Mouse (Mus musculus): ENCODE results near the gene Ccdc85a. TPM values are rescaled to one million over a fixed set of nuclear protein-coding genes. Genes with fewer than 3 reads are reported as not detected.

Ccdc85a gene
- 10 to 100 TPM; 85.5 to 86.6 TPM for total RNA-seq (2021)

GRCm38 (mm10) chr11:28583911-28584434 is at the start of gene Ccdc85a:
Gene Ccdc85a, minus strand, starts transcription at chr11:28584324.
- peak; percentile 90 to 91 for DNase-seq (ENCODE audit: low spot score in 2 of 2)
- intact Hi-C loops (cut with DNase I): loop anchor here (2.0 to 10.0 kb wide), 4 partner anchors 242 to 1359 kb away; no protein-coding TSS in a partner anchor

- no peak for DNase-seq (ENCODE audit: low spot score in 2 of 2)
- intact Hi-C loops (cut with DNase I): no loop called here
Observed at GRCm38 (mm10) chr11:28633571-28634125, 49.5 kb upstream of the Ccdc85a start.

- no peak for DNase-seq (ENCODE audit: low spot score in 2 of 2)
- intact Hi-C loops (cut with DNase I): no loop called here
Observed at GRCm38 (mm10) chr11:28633093-28633492, 49.0 kb upstream of the Ccdc85a start.

- intact Hi-C loops (cut with DNase I): no loop called here
Observed at GRCm38 (mm10) chr11:28630771-28631170, 46.6 kb upstream of the Ccdc85a start.

GRCm38 (mm10) chr11:28610781-28611491 is 26.8 kb upstream of the Ccdc85a start:
- DNase-seq (ENCODE audit: low spot score in 2 of 2): no peak

More at GRCm38 (mm10) chr11:28630771-28631170, 46.6 kb upstream of the Ccdc85a start:
- DNase-seq (ENCODE audit: low spot score in 2 of 2): no peak

GRCm38 (mm10) chr11:28583138-28583910 is 800 bp downstream of the Ccdc85a start:
- peak; percentile 58 to 69 for DNase-seq (ENCODE audit: low spot score in 2 of 2)
- intact Hi-C loops (cut with DNase I): loop anchor here (5.0 to 10.0 kb wide), 3 partner anchors 241 to 1359 kb away; no protein-coding TSS in a partner anchor

More at GRCm38 (mm10) chr11:28610781-28611491, 26.8 kb upstream of the Ccdc85a start:
- intact Hi-C loops (cut with DNase I): loop anchor here (1.0 to 10.0 kb wide), 3 partner anchors 201 to 524 kb away; partner anchors contain the start of gene Pnpt1

- no peak for DNase-seq (ENCODE audit: low spot score in 2 of 2)
- intact Hi-C loops (cut with DNase I): loop anchor here (5.0 to 10.0 kb wide), 3 partner anchors 240 to 1357 kb away; no protein-coding TSS in a partner anchor
Observed at GRCm38 (mm10) chr11:28582218-28582617, 1.9 kb downstream of the Ccdc85a start.

- intact Hi-C loops (cut with DNase I): no loop called here
Observed at GRCm38 (mm10) chr11:28572423-28572822, 11.7 kb downstream of the Ccdc85a start.

GRCm38 (mm10) chr11:28556420-28556819 is 27.7 kb downstream of the Ccdc85a start:
- intact Hi-C loops (cut with DNase I): no loop called here
- DNase-seq (ENCODE audit: low spot score in 2 of 2): no peak

More at GRCm38 (mm10) chr11:28572423-28572822, 11.7 kb downstream of the Ccdc85a start:
- peak; percentile 18 to 34 for DNase-seq (ENCODE audit: low spot score in 2 of 2)

- intact Hi-C loops (cut with DNase I): no loop called here
- DNase-seq (ENCODE audit: low spot score in 2 of 2): no peak
Observed at GRCm38 (mm10) chr11:28543429-28543828, 40.7 kb downstream of the Ccdc85a start.

- intact Hi-C loops (cut with DNase I): no loop called here
- DNase-seq (ENCODE audit: low spot score in 2 of 2): no peak
Observed at GRCm38 (mm10) chr11:28541307-28541706, 42.8 kb downstream of the Ccdc85a start.

- intact Hi-C loops (cut with DNase I): no loop called here
- DNase-seq (ENCODE audit: low spot score in 2 of 2): peak in 1 of 2 experiments; percentile 7
Observed at GRCm38 (mm10) chr11:28533286-28533685, 50.8 kb downstream of the Ccdc85a start.

GRCm38 (mm10) chr11:28501190-28501589 is 82.9 kb downstream of the Ccdc85a start:
- intact Hi-C loops (cut with DNase I): no loop called here
- no peak for DNase-seq (ENCODE audit: low spot score in 2 of 2)

- intact Hi-C loops (cut with DNase I): no loop called here
- DNase-seq (ENCODE audit: low spot score in 2 of 2): no peak
Observed at GRCm38 (mm10) chr11:28497034-28497433, 87.1 kb downstream of the Ccdc85a start.

GRCm38 (mm10) chr11:28493362-28493761 is 90.8 kb downstream of the Ccdc85a start:
- DNase-seq (ENCODE audit: low spot score in 2 of 2): peak in 1 of 2 experiments; percentile 5
- intact Hi-C loops (cut with DNase I): no loop called here

GRCm38 (mm10) chr11:28491330-28491729 is 92.8 kb downstream of the Ccdc85a start:
- intact Hi-C loops (cut with DNase I): no loop called here
- DNase-seq (ENCODE audit: low spot score in 2 of 2): no peak

- intact Hi-C loops (cut with DNase I): no loop called here
- no peak for DNase-seq (ENCODE audit: low spot score in 2 of 2)
Observed at GRCm38 (mm10) chr11:28484083-28484729, 99.9 kb downstream of the Ccdc85a start.

GRCm38 (mm10) chr11:28477088-28477487 is 107.0 kb downstream of the Ccdc85a start:
- intact Hi-C loops (cut with DNase I): no loop called here
- no peak for DNase-seq (ENCODE audit: low spot score in 2 of 2)

- intact Hi-C loops (cut with DNase I): no loop called here
Observed at GRCm38 (mm10) chr11:28465726-28466125, 118.4 kb downstream of the Ccdc85a start.

More at GRCm38 (mm10) chr11:28465726-28466125, 118.4 kb downstream of the Ccdc85a start:
- DNase-seq (ENCODE audit: low spot score in 2 of 2): no peak

All from left cerebral cortex, postnatal 36 days (tissue).